Mouse (Mus musculus): ENCODE measurements around the gene Pgam2.

GRCm38 (mm10) chr11:5846639-5847345 is 43.3 kb upstream of the Pgam2 start:
- TF ChIP-seq HCFC1 (IDR thresholded peaks at IDR 0.05; ENCODE audit: borderline replicate concordance, insufficient read depth, low read length) (no peak), MAFK (IDR thresholded peaks at IDR 0.05; ENCODE audit: insufficient read depth, low read depth, low read length) (no peak), ZC3H11A (IDR thresholded peaks at IDR 0.05; ENCODE audit: borderline replicate concordance, low read depth, low read length) (no peak)
